Mouse (Mus musculus) midbrain, embryonic 15.5 days (tissue): ENCODE measurements at regions not wholly inside any gene's neighbourhood (a gene's known extent, or its start where the extent isn't known, plus 50 kb on each side); places are given as distances from the start of the nearest gene placed in this dataset.
"Not testable (repeated sequence)": the region's sequence is repeated elsewhere in the genome, so short reads cannot be mapped to it uniquely, and the experiment has no call there.

Source experiments
- ATAC-seq: fragments of 200-750 bp; cut with Nextera tagmentation; replicated peaks from 2 replicates; pipeline ENCODE4 v1.8.0; 2017; ENCODE audit warnings: moderate TSS enrichment
- H3K27ac ChIP-seq: fragments of 300-500 bp; sonication (generic); 2 replicates; pipeline ENCODE4 v1.5.1; 2015; ENCODE audit warnings: mild to moderate bottlenecking, inconsistent platforms
- H3K27me3 ChIP-seq: fragments of 300-500 bp; sonication (generic); replicated peaks from 2 replicates; pipeline ENCODE4 v1.6.1; 2015; ENCODE audit warnings: inconsistent platforms
- H3K36me3 ChIP-seq: fragments of 300-500 bp; sonication (generic); replicated peaks from 2 replicates; pipeline ENCODE4 v1.6.1; 2015; ENCODE audit warnings: inconsistent platforms
- H3K4me1 ChIP-seq: fragments of 300-500 bp; sonication (generic); 2 replicates; pipeline ENCODE4 v1.6.1; 2015; ENCODE audit warnings: inconsistent platforms
- H3K4me2 ChIP-seq: fragments of 300-500 bp; sonication (generic); 2 replicates; pipeline ENCODE4 v1.6.1; 2015; ENCODE audit warnings: inconsistent platforms, mild to moderate bottlenecking, moderate library complexity
- H3K4me3 ChIP-seq: fragments of 300-500 bp; sonication (generic); 2 replicates; pipeline ENCODE4 v1.5.1; 2015; ENCODE audit warnings: mild to moderate bottlenecking, inconsistent platforms
- H3K9ac ChIP-seq: fragments of 300-500 bp; sonication (generic); 2 replicates; pipeline ENCODE4 v1.6.1; 2015; ENCODE audit warnings: mild to moderate bottlenecking, inconsistent platforms
- H3K9me3 ChIP-seq: fragments of 300-500 bp; sonication (generic); 2 replicates; pipeline ENCODE4 v1.6.1; 2016; ENCODE audit warnings: inconsistent platforms
- WGBS: fragments of 180-500 bp; shearing (Covaris S2); methylation state at CpG from one replicate; pipeline ENCODE4 v1.1.7; 2015; ENCODE audit warnings: mixed read lengths; 5-methylcytosine and 5-hydroxymethylcytosine counted together

DNA sequence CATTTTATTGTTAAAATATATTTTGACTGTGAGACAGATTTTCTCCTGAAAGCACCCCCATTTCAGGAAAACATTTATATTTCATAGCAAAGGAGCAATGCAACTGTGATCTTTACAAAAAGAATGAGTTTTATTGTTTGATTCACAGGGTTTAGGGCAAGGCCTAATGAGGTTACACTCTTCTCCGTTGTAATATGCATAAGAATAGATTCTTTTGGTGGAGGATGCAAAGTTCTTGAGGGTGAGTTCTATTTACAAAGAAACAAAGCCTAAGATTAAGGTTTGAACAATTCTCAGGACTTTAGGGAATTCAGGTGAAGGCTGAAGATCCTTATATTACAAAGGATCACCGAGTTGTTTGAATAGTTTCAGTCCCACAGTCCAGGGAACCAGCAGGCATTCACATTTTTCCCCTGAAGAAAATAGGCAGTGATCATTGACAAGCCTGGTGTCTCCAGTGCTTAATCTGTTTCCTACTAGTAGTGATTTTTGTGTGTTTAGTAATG, 1156.2 kb downstream of the Hace1 start:
- WGBS, result 7% methylated on average over 2 of the region's 2 CpGs
- Histone ChIP-seq H3K4me3 (no peak overlapping the region), H3K9ac (no peak overlapping the region), H3K27ac (no peak overlapping the region), H3K27me3 (no peaks in the 10 kb centered on the region), H3K4me2 (no peak overlapping the region), H3K9me3 (no peaks in the 10 kb centered on the region), H3K36me3 (no peaks in the 10 kb centered on the region), H3K4me1 (no peaks in the 10 kb centered on the region)
- no peak for ATAC-seq

DNA sequence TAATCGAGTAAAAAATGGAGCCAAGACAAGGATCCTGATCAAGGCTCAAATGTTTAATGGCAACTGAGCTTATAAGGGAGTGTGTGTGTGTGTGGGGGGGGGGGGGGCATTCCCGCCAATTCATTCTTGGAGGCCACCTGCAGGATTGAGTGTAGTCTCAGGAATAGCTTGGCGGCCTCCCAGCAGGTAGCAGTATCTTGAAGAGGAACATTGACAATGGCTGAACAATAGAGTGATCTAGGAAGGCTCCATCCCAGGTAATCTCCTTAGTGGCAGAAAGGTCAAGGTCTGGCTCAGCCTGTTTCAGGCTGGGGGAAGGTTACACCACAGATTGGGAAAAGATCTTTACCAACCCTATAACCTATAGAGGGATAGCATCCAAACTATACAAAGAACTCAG, 1163.5 kb downstream of the Hace1 start:
- H3K4me2 ChIP-seq, result no peak overlapping the region
- H3K27ac ChIP-seq, result no peak overlapping the region
- H3K4me3 ChIP-seq, result no peak overlapping the region
- 69% methylated on average over 3 of the region's 3 CpGs for WGBS
- no peak overlapping the region for H3K9ac ChIP-seq
- H3K9me3 ChIP-seq, result no peaks in the 10 kb centered on the region
- no peak for ATAC-seq
- no peaks in the 10 kb centered on the region for H3K4me1 ChIP-seq
- H3K36me3 ChIP-seq, result no peaks in the 10 kb centered on the region
- no peaks in the 10 kb centered on the region for H3K27me3 ChIP-seq

DNA sequence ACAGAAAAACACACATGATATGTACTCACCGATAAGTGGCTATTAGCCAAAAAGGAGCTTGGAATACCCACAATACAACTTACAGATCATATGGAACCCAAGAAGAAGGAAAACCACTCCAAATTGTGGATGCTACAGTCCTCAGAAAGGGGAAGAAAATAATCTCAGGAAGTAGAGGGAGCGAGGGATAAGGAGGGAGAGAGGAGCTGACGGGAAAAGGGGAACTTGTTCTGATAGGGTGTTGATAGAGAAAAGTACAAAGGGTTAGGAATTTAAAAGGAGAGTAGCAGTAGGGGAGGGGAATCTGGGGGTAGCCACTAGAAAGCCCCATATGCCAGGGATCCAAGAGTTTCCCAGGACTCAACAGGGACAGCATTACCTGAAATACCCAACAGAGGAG, 1164.5 kb downstream of the Hace1 start:
- no peaks in the 10 kb centered on the region for H3K9me3 ChIP-seq
- no peak overlapping the region for H3K4me2 ChIP-seq
- no peak for ATAC-seq
- H3K27me3 ChIP-seq, result no peaks in the 10 kb centered on the region
- H3K36me3 ChIP-seq, result no peaks in the 10 kb centered on the region
- 89% methylated on average over 3 of the region's 3 CpGs for WGBS
- H3K4me1 ChIP-seq, result no peaks in the 10 kb centered on the region
- no peak overlapping the region for H3K4me3 ChIP-seq
- H3K27ac ChIP-seq, result no peak overlapping the region
- no peak overlapping the region for H3K9ac ChIP-seq

DNA sequence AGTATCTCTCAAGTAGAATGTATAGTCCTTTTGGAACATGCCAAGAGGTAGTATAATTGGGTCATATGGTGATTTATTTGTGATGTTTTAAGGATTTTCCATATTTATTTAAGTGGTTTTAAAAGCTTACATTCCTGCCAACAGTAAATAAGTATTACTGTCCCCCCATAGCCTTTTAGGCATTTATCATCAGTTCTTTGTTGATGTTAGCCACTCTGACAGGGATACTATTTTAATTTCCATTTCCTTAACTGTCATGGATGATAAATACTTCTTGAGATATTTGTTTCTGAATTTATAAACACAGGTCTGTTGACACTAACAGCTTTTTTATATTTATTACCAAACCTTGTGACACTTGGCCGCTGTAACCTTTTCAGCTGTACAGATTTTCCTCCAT, 1183.3 kb downstream of the Hace1 start:
- Histone ChIP-seq H3K4me1 (no peaks in the 10 kb centered on the region), H3K9ac (no peak overlapping the region), H3K9me3 (no peaks in the 10 kb centered on the region), H3K4me3 (no peak overlapping the region), H3K36me3 (no peaks in the 10 kb centered on the region), H3K27me3 (no peaks in the 10 kb centered on the region), H3K4me2 (no peak overlapping the region), H3K27ac (no peak overlapping the region)
- WGBS, result 87% methylated on average over 1 of the region's 1 CpGs
- no peak for ATAC-seq

DNA sequence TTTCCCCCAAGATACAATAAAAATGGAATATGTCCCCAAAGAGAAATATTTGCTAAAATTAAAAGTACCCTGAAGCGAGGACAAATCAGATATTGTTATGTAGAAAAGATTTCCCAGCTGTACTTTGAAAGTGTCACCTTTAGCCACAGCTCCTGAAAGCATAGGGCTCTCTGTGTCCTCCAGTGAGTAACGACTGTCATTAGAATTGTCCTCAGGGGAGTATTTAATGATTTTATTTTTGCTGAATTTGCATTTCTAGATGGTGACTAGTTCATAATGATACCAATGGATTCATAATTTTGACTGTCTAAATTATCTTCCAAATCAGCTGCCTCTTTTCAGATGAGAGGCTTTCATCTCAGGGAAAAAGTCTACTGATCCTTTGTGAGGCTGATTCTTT, 1201.1 kb downstream of the Hace1 start:
- no peak overlapping the region for H3K27ac ChIP-seq
- H3K4me1 ChIP-seq, result no peaks in the 10 kb centered on the region
- no peak overlapping the region for H3K9ac ChIP-seq
- no peak overlapping the region for H3K4me3 ChIP-seq
- no peak overlapping the region for H3K4me2 ChIP-seq
- H3K9me3 ChIP-seq, result no peaks in the 10 kb centered on the region
- H3K27me3 ChIP-seq, result no peaks in the 10 kb centered on the region
- ATAC-seq, result no peak
- WGBS, result 67% methylated on average over 2 of the region's 2 CpGs
- no peaks in the 10 kb centered on the region for H3K36me3 ChIP-seq

DNA sequence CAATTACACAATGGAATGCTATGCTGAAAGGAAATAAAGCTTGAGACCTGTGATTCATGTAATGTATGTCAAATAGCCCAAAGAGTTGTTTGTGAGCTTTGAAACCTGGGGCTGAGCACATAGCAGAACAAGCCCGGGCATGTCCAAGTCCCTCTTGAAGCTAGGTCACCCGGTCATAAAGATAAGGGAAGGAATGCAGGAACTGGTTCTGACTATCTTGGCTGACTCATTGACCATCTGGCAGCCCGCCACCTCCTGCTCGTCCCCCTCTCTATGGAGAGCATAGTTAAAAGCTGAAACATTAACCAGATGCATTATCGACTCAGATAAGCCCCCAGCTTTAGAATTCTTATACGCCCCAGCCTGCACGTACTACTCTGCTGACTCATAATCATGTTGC, 1208.1 kb downstream of the Hace1 start:
- not testable (repeated sequence) for H3K9ac ChIP-seq, H3K27me3 ChIP-seq, H3K9me3 ChIP-seq, H3K36me3 ChIP-seq, H3K27ac ChIP-seq, H3K4me3 ChIP-seq, ATAC-seq, H3K4me2 ChIP-seq, H3K4me1 ChIP-seq
- 96% methylated on average over 7 of the region's 7 CpGs for WGBS

DNA sequence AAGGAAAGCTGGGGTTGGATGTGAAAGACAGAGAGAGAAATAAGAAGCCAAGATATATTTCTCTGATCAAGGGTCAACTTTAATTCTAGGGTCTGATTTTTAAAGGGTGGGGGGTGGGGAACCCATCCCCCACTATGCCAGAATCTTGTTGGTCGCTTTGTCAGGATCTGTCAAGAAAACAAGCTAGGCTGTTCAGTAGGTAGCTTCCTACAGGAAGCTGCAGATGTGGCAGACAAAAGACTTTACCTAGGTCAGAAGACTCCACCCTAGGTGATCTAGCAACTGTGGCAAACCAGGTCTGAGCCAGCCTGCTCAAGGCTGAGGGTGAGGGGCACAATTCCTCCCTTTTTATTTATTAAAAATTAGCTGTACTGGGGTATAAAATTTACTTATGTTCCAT, 1236.6 kb downstream of the Hace1 start:
- Histone ChIP-seq H3K4me2 (no peak overlapping the region), H3K4me3 (no peak overlapping the region), H3K27ac (no peak overlapping the region), H3K9me3 (no peaks in the 10 kb centered on the region), H3K9ac (no peak overlapping the region), H3K36me3 (no peaks in the 10 kb centered on the region), H3K4me1 (no peaks in the 10 kb centered on the region), H3K27me3 (no peaks in the 10 kb centered on the region)
- WGBS, result 70% methylated on average over 1 of the region's 1 CpGs
- ATAC-seq, result no peak

DNA sequence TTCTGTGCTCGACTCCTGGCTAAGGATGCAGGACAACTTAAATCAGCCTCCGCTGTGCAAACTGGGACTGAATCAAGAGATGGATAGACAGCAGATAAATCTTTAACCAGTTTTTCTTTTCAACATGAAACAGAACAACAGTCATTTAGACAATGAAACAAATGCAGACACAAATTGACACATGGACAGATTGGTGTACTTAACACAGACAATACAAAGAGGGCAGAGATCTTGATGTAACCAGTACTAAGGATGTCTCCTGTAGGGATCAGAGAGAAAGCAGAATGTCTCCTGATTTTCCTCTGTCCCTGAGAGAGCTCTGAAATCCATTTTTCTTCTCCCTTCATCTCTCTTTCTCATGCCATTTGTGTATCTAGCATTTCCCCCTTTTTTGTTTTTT, 1241.5 kb downstream of the Hace1 start:
- no peak overlapping the region for H3K4me2 ChIP-seq
- no peaks in the 10 kb centered on the region for H3K9me3 ChIP-seq
- no peaks in the 10 kb centered on the region for H3K36me3 ChIP-seq
- 69% methylated on average over 2 of the region's 2 CpGs for WGBS
- no peak overlapping the region for H3K4me3 ChIP-seq
- no peak overlapping the region for H3K27ac ChIP-seq
- no peaks in the 10 kb centered on the region for H3K27me3 ChIP-seq
- ATAC-seq, result no peak
- no peaks in the 10 kb centered on the region for H3K4me1 ChIP-seq
- H3K9ac ChIP-seq, result no peak overlapping the region

DNA sequence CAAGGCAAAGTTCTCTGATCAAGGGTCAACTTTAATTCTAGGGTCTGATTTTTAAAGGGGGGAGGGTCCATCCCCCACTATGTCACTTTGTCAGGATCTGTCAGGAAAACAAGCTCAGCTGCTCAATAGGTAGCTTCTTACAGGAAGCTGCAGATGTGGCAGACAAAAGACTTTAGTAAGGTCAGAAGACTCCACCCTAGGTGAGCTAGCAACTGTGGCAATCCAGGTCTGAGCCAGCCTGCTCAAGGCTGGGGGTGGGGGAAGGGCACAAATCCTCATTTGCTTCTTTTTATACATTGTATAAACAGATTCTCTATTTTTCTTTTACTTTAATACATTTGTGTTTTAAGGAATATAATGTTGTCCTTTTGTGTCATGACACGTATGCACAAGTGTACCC, 1242.3 kb downstream of the Hace1 start:
- H3K27me3 ChIP-seq, result no peaks in the 10 kb centered on the region
- H3K4me3 ChIP-seq, result no peak overlapping the region
- WGBS, result 88% methylated on average over 1 of the region's 1 CpGs
- H3K9ac ChIP-seq, result no peak overlapping the region
- no peaks in the 10 kb centered on the region for H3K4me1 ChIP-seq
- H3K9me3 ChIP-seq, result no peaks in the 10 kb centered on the region
- ATAC-seq, result no peak
- H3K36me3 ChIP-seq, result no peaks in the 10 kb centered on the region
- H3K4me2 ChIP-seq, result no peak overlapping the region
- no peak overlapping the region for H3K27ac ChIP-seq

DNA sequence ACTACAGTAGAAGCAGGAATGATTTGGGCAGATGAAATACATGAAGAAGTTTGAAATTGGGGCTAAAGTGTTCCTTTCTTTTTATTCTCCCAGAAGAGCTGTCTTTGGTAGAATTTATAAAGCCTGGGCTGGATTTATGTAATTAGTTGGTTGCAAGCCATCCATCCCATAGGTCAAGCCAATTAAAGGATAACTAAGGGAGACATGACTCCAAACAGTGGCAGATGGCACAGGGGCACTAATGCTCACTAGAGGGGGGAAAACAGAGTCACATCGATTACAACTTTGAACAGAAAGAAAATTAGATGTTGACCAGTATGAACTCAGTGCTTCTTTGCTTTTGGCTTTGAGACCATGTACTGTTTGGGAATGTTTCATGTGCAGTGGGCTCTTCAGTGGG, 1246.2 kb downstream of the Hace1 start:
- H3K36me3 ChIP-seq, result no peaks in the 10 kb centered on the region
- no peak overlapping the region for H3K4me3 ChIP-seq
- H3K4me1 ChIP-seq, result peaks cover 6% of the 10 kb centered on the region; the same call in 1 of the 2 replicates
- H3K27ac ChIP-seq, result no peak overlapping the region
- H3K9me3 ChIP-seq, result no peaks in the 10 kb centered on the region
- no peak for ATAC-seq
- H3K27me3 ChIP-seq, result no peaks in the 10 kb centered on the region
- 33% methylated on average over 1 of the region's 1 CpGs for WGBS
- H3K9ac ChIP-seq, result no peak overlapping the region
- H3K4me2 ChIP-seq, result no peak overlapping the region

DNA sequence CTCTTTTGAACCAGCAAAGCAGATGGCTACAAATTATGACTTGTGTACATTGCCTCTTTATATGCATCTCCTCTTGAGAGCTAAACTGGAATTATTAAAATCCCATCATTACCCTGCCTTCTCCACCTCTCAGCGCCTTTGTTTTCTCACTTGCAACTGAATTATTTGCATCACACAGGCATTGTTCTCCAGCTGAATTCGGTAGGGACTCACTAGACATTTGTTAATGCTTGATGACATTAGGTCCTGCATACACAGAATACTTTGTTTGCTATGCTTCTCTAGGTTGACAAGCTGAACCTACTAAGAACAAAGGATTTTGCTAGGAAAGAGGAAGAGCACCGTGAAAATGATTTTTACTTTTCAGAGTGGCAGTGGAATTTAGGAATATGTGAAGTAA, 1248.4 kb downstream of the Hace1 start:
- Histone ChIP-seq H3K9me3 (no peaks in the 10 kb centered on the region), H3K4me3 (no peak overlapping the region), H3K27me3 (no peaks in the 10 kb centered on the region), H3K27ac (peak overlapping the region; percentile 28; the same call in 1 of the 2 replicates), H3K36me3 (no peaks in the 10 kb centered on the region), H3K9ac (no peak overlapping the region), H3K4me2 (no peak overlapping the region), H3K4me1 (peaks cover 6% of the 10 kb centered on the region; the same call in 1 of the 2 replicates)
- 16% methylated on average over 3 of the region's 3 CpGs for WGBS
- ATAC-seq, result peak; percentile 34; the same call in 1 of the 2 replicates

DNA sequence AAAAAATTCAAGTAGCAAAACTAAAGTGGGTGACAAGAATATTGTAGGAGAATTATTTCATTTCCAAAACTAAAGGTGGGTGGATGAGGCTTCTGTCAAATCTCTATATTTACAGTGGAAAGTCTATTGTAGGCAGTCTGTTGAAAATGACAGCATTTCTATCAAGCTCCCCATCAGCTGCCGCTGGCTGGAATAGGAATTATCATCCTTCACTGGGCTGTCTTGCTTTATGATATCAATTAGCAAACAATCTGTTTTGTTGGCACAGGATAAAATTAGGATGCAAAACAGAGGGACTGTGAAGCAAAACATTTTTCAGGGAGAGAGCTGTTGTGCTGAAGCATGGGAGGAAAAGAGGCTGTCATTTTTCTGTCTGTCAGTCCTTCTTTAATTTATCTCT, 1249.0 kb downstream of the Hace1 start:
- no peaks in the 10 kb centered on the region for H3K9me3 ChIP-seq
- peak overlapping the region; percentile 69; the same call in 1 of the 2 replicates for H3K27ac ChIP-seq
- H3K9ac ChIP-seq, result no peak overlapping the region
- H3K27me3 ChIP-seq, result no peaks in the 10 kb centered on the region
- no peak overlapping the region for H3K4me2 ChIP-seq
- no peak overlapping the region for H3K4me3 ChIP-seq
- no peaks in the 10 kb centered on the region for H3K36me3 ChIP-seq
- peak; percentile 41; the same call in 1 of the 2 replicates for ATAC-seq
- 26% methylated on average over 1 of the region's 1 CpGs for WGBS
- peaks cover 6% of the 10 kb centered on the region; the same call in 1 of the 2 replicates for H3K4me1 ChIP-seq

DNA sequence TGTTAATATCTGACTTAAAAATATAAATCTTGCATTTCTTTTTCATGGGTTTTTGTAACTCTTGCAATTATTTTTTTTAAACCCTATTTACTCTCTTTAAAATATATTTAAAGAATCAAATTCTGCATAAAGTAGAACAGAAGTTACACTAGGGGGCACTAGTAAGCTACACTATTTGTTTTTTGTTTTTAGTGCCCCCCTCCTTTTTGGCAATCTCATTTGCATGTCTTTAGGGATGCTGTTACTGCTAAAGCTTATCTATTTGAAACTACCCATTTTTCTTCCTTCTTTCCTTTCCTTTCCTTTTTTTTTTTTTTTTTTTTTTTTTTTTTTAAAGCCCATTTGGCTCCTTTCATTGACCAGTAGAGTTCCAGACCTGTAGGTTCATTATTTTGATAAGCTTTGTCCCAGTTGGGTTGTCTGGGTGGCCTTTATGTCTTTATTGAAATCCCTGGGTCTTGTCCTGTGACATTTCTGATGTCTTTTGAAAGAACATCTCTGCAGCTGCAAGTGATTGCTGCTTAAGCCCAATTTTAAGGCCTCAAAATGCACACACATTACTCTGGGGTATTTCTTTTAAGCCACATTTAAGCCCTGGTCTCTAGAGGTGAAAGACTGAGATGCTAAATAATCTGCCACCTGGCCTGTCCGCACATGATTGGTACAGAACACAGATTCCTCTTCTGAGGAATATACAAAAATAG, 1249.6 kb downstream of the Hace1 start:
- peak; percentile 80 for ATAC-seq

More for the DNA sequence above, 1249.6 kb downstream of the Hace1 start:
- Histone ChIP-seq H3K27ac (peak overlapping the region; percentile 67), H3K27me3 (no peaks in the 10 kb centered on the region), H3K4me1 (peaks cover 6% of the 10 kb centered on the region; the same call in 1 of the 2 replicates), H3K4me2 (no peak overlapping the region), H3K9ac (no peak overlapping the region), H3K9me3 (no peaks in the 10 kb centered on the region), H3K4me3 (no peak overlapping the region), H3K36me3 (no peaks in the 10 kb centered on the region)
- WGBS, result 18% methylated on average over 1 of the region's 1 CpGs
